Mouse (Mus musculus) midbrain, embryonic 13.5 days (tissue): Measurements from ENCODE around the gene Olfr494. TPM values are rescaled to one million over a fixed set of nuclear protein-coding genes. Genes with fewer than 3 reads are reported as not detected.

Experiments used
- ATAC-seq: fragments of 200-750 bp; cut with Nextera tagmentation; 2 replicates; pipeline ENCODE4 v1.8.0; 2017; ENCODE audit warnings: mild to moderate bottlenecking, moderate TSS enrichment, moderate library complexity
- H3K27ac ChIP-seq: fragments of 300-500 bp; sonication (generic); 2 replicates; pipeline ENCODE4 v1.5.1; 2015; ENCODE audit warnings: inconsistent platforms, mild to moderate bottlenecking, moderate library complexity
- H3K27me3 ChIP-seq: fragments of 300-500 bp; sonication (generic); 2 replicates; pipeline ENCODE4 v1.6.1; 2015; ENCODE audit warnings: mild to moderate bottlenecking, inconsistent platforms
- H3K36me3 ChIP-seq: fragments of 300-500 bp; sonication (generic); 2 replicates; pipeline ENCODE4 v1.6.1; 2015; ENCODE audit warnings: mild to moderate bottlenecking, inconsistent platforms
- H3K4me1 ChIP-seq: fragments of 300-500 bp; sonication (generic); replicated peaks from 2 replicates; pipeline ENCODE4 v1.6.1; 2015; ENCODE audit warnings: inconsistent platforms
- H3K4me2 ChIP-seq: fragments of 300-500 bp; sonication (generic); replicated peaks from 2 replicates; pipeline ENCODE4 v1.6.1; 2015; ENCODE audit warnings: moderate library complexity, mild to moderate bottlenecking, inconsistent platforms
- H3K4me3 ChIP-seq: fragments of 300-500 bp; sonication (generic); replicated peaks from 2 replicates; pipeline ENCODE4 v1.5.1; 2015; ENCODE audit warnings: mild to moderate bottlenecking, inconsistent platforms
- H3K9ac ChIP-seq: fragments of 300-500 bp; sonication (generic); replicated peaks from 2 replicates; pipeline ENCODE4 v1.6.1; 2015; ENCODE audit warnings: mild to moderate bottlenecking, inconsistent platforms
- H3K9me3 ChIP-seq: fragments of 300-500 bp; sonication (generic); 2 replicates; pipeline ENCODE4 v1.6.1; 2016; ENCODE audit warnings: mild to moderate bottlenecking, inconsistent platforms
- WGBS: fragments of 180-500 bp; shearing (Covaris S2); methylation state at CpG from one replicate; pipeline ENCODE4 v1.1.7; 2015; 5-methylcytosine and 5-hydroxymethylcytosine counted together
- polyA plus RNA-seq: library from polyadenylated mRNA; unstranded; fragments of >200 nt; fragmentation: Nextera tagmentation; extraction: Ambion mirVana; gene quantifications from 2 replicates; pipeline ENCODE4 v1.2.1, GENCODE M21; 2015

Gene Olfr494
- not detected in 2 replicates for polyA plus RNA-seq

GRCm38 (mm10) chr7:108365035-108365434 lies at the start of gene Olfr494:
Gene Olfr494, plus strand, starts transcription at chr7:108365335.
- Histone ChIP-seq H3K4me3 (no peak within 1 kb of the TSS), H3K27ac (no peak within 1 kb of the TSS), H3K36me3 (no peaks in the 10 kb centered on the region), H3K4me2 (no peak within 1 kb of the TSS), H3K27me3 (no peaks in the 10 kb centered on the region), H3K4me1 (no peaks in the 10 kb centered on the region), H3K9me3 (no peaks in the 10 kb centered on the region), H3K9ac (no peak within 1 kb of the TSS)
- WGBS: 91% methylated on average over 3 of the region's 3 CpGs
- ATAC-seq: no peak

GRCm38 (mm10) chr7:108323574-108323973 lies 41.6 kb upstream of the Olfr494 start, which contains the start of gene Olfr492:
Gene Olfr492, minus strand, starts transcription at chr7:108323674.
- Histone ChIP-seq H3K4me3 (no peak within 1 kb of the TSS), H3K9ac (no peak within 1 kb of the TSS), H3K9me3 (no peaks in the 10 kb centered on the region), H3K4me2 (no peak within 1 kb of the TSS), H3K4me1 (no peaks in the 10 kb centered on the region), H3K36me3 (no peaks in the 10 kb centered on the region), H3K27me3 (no peaks in the 10 kb centered on the region), H3K27ac (no peak within 1 kb of the TSS)
- ATAC-seq: no peak
- 91% methylated on average over 2 of the region's 2 CpGs for WGBS

- Histone ChIP-seq H3K4me2 (no peak within 1 kb of the TSS), H3K27ac (no peak within 1 kb of the TSS), H3K9ac (no peak within 1 kb of the TSS), H3K27me3 (no peaks in the 10 kb centered on the region), H3K4me1 (no peaks in the 10 kb centered on the region), H3K4me3 (no peak within 1 kb of the TSS), H3K36me3 (no peaks in the 10 kb centered on the region), H3K9me3 (no peaks in the 10 kb centered on the region)
- ATAC-seq: no peak
- 63% methylated on average over 1 of the region's 1 CpGs for WGBS
These were observed 18.3 kb upstream of the Olfr494 start, which contains the start of gene Olfr493 for GRCm38 (mm10) chr7:108346879-108347278. Gene Olfr493, minus strand, starts transcription at chr7:108346979.

- no peak for ATAC-seq
- Histone ChIP-seq H3K27me3 (no peaks in the 10 kb centered on the region), H3K27ac (no peak within 1 kb of the TSS), H3K4me3 (no peak within 1 kb of the TSS), H3K4me2 (no peak within 1 kb of the TSS), H3K9ac (no peak within 1 kb of the TSS), H3K4me1 (no peaks in the 10 kb centered on the region), H3K9me3 (no peaks in the 10 kb centered on the region), H3K36me3 (no peaks in the 10 kb centered on the region)
- 77% methylated on average over 1 of the region's 1 CpGs for WGBS
These were observed 27.7 kb downstream of the Olfr494 start, which contains the start of gene Olfr495 for GRCm38 (mm10) chr7:108392867-108393266. Gene Olfr495, plus strand, starts transcription at chr7:108393167.

Other genes with a start within 250 kb of the Olfr494 start
- gene Olfr484, start 237.9 kb upstream of the Olfr494 start, polyA plus RNA-seq: not detected in 2 replicates
- gene Olfr485, start 205.5 kb upstream of the Olfr494 start, polyA plus RNA-seq: not detected in 2 replicates
- not detected in 2 replicates for gene Olfr486, start 192.6 kb upstream of the Olfr494 start, polyA plus RNA-seq
- not detected in 2 replicates for gene Olfr487, start 150.7 kb upstream of the Olfr494 start, polyA plus RNA-seq
- gene Olfr488, start 107.0 kb upstream of the Olfr494 start, polyA plus RNA-seq: not detected in 2 replicates
- not detected in 2 replicates for gene Olfr490, start 76.4 kb upstream of the Olfr494 start, polyA plus RNA-seq
- not detected in 2 replicates for gene Olfr491, start 51.9 kb upstream of the Olfr494 start, polyA plus RNA-seq
- not detected in 2 replicates for gene Olfr492, start 41.7 kb upstream of the Olfr494 start, polyA plus RNA-seq
- not detected in 2 replicates for gene Olfr493, start 18.4 kb upstream of the Olfr494 start, polyA plus RNA-seq
- gene Olfr495, start 27.8 kb downstream of the Olfr494 start, polyA plus RNA-seq: not detected in 2 replicates
- gene Olfr497, start 55.1 kb downstream of the Olfr494 start, polyA plus RNA-seq: not detected in 2 replicates
- not detected in 2 replicates for gene Olfr498, start 100.0 kb downstream of the Olfr494 start, polyA plus RNA-seq
- not detected in 2 replicates for gene Olfr502, start 159.7 kb downstream of the Olfr494 start, polyA plus RNA-seq
- gene Olfr503, start 179.2 kb downstream of the Olfr494 start, polyA plus RNA-seq: not detected in 2 replicates
- not detected in 2 replicates for gene Olfr504, start 200.5 kb downstream of the Olfr494 start, polyA plus RNA-seq
- gene Olfr506, start 245.5 kb downstream of the Olfr494 start, polyA plus RNA-seq: not detected in 2 replicates